Mouse (Mus musculus) ES-E14 (cell line): ENCODE data around the gene Acvr1.

Experiments
- CHD2 ChIP-seq: IDR thresholded peaks from 2 replicates; pipeline ENCODE4 v1.6.1; 2014; ENCODE audit warnings: mild to moderate bottlenecking, low read depth, low read length, inconsistent platforms
- MAFK ChIP-seq: IDR thresholded peaks from 2 replicates; pipeline ENCODE4 v1.6.1; 2014; ENCODE audit warnings: mild to moderate bottlenecking, low read depth, low read length, inconsistent platforms; ENCODE audit not compliant: insufficient read depth
- ZC3H11A ChIP-seq: IDR thresholded peaks from 2 replicates; pipeline ENCODE4 v1.6.1; 2012; ENCODE audit warnings: low read depth, mild to moderate bottlenecking, inconsistent platforms, low read length, borderline replicate concordance

GRCm38 (mm10) chr2:58456843-58457487, 110.0 kb downstream of the Acvr1 start:
- TF ChIP-seq ZC3H11A (no peak), CHD2 (no peak), MAFK (no peak)
